Mouse (Mus musculus) spleen, postnatal 36 days (tissue): ENCODE results near the gene Tekt2.

Experiments
- DNase-seq, 2 experiments: peaks; one replicate each; pipeline ENCODE4 v3.0.0; 2022; ENCODE audit warnings: low spot score in 2 of 2, mixed read lengths in 1 of 2

Gene Tekt2

DNA sequence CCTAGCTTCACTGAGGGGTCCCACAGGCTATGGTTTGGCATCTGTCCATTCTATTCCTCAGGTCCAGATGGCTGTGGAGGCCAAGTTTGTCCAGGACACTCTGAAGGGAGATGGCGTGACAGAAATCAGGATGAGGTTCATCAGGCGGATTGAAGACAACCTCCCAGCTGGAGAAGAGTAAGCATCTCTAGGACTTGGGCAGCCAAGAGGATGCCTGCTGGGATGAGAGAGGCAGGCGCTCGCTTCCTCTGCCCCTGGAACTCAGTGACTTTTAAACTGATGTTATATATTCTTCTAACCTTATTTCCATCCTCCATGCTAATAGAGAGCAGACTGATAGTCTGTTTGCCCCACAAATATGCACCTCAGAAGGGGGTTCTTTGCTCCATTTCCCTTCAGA, 50.4 kb downstream of the Tekt2 start:
- DNase-seq = no peak

DNA sequence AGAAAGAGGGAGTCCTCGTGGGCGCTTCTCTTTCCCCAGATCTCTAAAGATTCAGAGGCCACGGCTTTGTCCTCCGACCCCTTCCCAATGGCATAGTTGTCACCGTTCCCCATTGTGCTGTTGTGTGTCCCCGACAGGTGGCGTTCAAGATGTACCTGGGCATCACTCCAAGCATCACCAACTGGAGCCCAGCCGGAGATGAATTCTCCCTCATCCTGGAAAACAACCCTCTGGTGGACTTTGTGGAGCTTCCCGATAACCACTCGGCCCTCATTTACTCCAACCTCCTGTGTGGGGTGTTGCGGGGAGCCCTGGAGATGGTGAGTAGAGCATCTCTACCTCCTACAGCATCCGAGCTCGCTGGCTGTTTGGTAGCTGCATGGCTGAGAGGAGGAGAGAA, 51.7 kb downstream of the Tekt2 start:
- no peak for DNase-seq
